Mouse (Mus musculus) urinary bladder, adult 2 months (tissue): ENCODE data around the gene Bmp7. TPM values are rescaled to one million over a fixed set of nuclear protein-coding genes. Genes with fewer than 3 reads are reported as not detected.

Source experiments
- DNase-seq: peaks from one replicate; pipeline ENCODE4 v3.0.0; 2022; ENCODE audit warnings: low spot score
- polyA plus RNA-seq: library from polyadenylated mRNA; depleted of rRNA; stranded (reverse); fragments of >200 nt; gene quantifications from 2 replicates; pipeline ENCODE4 v1.2.3, GENCODE M21; 2012; rRNA removed

The Bmp7 gene
- polyA plus RNA-seq = 33.2 and 35.4 TPM in 2 replicates

DNA sequence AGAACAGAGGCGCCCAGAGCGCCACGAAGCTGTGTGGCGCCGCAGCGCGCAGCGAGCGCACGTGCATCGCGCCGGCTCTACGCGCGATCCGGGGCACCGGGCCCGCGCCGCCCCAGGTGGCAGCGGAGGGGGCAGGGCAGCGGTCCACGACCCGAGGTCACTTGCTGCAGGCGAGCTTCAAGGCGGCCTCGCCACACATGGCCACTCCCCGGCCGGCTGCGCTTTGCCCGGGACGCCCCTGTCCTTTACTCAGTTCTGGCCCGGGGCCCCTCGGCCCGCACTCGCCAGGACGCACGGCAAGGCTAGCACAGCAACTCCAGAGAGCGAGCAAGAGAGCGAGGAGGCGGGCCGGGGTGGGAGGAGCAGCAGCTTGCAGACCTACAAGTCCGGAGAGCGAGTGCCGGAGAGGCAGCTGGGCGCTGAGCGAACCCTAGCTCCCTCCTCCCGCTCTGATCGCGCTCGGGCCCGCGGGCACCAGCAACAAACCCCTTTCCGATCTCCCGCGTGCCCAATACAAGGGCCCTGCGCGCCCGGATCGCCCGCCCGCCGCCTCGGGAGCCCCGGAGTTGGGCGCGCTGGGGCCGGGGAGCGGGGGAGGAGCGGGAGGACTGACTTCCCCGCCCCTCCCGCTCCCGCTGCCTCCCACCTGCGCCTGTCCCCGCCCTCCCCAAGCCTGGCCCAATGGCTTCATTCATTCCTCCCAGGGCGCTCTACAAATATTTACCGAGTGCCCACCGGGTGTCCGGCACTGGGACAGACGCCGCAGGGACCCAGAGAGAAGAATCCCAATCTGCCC, at the start of gene Bmp7:
TSS of gene Bmp7 (minus strand) at position 319 of the 796 bp plus-strand sequence.
- peak; percentile 68 for DNase-seq

DNA sequence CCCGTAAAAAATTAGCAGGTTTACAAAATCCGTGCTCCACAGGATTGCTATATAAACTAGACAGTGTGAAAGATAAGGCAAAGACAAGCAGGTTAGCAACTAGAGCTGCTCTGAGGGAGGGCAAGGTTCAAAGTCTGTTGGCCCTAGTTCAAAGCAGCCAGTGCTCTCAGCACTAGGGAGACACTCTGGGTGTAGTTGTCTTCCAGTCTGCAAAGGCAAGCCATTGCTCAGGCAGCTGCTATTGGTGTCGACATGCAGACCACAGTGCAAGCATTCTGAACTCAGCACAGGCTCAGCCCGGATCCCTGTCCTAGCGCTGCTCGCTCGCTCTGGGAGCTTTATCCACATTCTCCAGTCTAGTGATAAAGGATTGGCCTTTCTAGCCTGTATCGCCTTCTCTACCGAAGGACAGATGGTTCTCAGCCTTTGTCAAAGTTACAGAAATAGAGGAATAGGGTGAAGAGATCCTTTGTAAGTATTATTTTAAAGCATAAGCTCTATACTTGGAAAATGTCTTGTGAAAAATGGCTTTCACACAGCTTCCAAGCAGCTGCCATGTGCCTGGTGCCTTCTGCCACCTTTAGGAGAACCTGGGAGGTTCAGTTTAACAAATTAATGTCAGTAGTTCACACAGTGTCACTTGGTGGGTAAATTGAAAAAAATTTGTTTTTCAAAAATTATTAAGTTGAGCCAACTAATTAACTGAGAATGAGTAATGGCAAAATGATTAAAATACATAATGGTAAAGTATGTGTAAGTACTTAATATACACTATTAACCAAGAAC, 42.8 kb upstream of the Bmp7 start:
- no peak for DNase-seq

DNA sequence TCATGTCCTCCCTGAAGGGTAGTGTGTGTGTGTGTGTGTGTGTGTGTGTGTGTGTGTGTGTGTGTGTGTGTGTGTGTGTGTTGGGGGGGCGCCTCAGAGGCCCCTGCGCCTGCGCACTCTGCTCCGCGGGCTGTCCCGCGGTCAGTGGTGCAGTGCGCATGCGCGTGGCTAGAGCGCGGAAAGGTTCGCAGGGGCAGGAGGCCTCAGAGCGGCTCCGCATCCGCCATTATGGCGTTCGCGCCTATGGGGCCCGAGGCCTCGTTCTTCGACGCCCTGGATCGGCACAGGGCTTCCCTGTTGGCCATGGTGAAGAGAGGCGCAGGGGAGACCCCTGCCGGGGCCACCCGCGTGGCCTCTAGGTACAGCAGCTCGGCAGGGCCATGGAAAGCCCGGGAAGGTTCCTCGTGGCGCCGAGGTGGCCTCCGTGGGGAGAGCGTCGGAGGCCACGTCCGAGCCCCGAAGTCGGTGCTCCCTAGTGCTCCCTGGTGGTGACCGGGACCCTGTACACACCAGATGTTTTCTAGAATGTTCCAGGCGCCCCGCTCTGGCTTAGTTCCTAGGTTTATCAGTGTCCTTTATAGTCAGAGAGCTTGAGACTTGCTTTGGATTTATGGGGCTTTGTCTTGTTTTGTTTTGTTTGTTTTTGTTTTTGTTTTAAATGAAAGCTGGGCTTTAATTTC, 39.7 kb upstream of the Bmp7 start:
- no peak for DNase-seq

DNA sequence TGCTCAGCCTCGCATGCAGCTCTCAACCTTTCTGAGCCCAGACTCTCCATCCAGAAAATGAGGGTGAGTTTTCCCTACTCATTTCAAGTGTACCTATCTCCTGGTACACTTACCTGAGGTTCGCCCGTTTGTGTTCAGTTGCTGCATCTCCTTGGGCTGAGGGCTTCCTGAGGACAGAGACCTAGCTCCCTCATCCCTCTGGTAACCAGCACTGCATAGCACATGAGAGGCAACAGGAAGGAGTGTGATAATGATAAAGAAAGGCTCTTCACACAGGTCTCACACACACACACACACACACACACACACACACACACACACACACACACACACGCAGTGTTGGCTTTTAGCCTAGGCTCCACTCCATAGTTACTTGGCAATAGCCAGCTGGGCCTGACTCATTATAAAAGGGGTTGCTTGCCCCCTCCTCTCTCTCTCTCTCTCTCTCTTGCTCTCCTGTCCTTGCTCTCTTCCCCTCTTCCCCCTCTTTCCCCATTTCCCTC, 38.1 kb upstream of the Bmp7 start:
- no peak for DNase-seq

DNA sequence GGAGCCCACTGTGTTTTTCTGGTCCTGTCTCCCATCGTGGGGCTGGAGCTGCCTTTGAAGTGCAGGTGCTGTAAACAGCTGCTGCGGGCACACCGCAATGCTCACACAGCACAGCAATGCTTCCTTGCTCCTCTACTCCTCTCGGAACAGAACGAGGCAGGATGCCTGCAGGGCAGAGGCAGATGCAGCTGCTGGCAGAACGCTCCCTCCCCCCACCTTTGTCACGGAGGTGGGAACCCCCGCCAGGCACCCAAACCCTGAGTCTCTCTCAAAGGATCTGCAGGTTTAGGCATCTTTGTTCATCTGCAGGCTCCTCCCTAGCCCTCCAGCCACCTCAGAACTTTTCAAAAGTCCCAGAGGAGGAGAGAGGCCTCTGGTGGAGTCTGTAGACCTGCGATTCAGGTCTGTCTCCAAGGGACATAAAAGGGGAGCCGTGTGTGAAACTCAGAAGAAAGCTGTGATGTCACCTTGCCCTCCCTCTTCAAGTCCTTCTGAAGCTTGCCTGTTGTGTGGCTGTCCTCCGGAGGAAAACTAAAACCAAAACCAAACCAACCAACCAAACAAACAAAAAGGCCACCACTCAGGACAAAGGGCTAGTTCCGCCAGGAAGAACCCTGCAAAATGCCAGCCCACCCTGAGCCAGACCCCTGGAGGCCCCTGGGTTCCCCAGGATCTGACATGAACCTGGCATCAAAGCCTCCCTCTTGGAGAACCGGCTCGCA, 37.4 kb upstream of the Bmp7 start, which contains the start of gene Spo11:
TSS of gene Spo11 (plus strand) at position 292 of the 722 bp plus-strand sequence.
- DNase-seq = no peak

DNA sequence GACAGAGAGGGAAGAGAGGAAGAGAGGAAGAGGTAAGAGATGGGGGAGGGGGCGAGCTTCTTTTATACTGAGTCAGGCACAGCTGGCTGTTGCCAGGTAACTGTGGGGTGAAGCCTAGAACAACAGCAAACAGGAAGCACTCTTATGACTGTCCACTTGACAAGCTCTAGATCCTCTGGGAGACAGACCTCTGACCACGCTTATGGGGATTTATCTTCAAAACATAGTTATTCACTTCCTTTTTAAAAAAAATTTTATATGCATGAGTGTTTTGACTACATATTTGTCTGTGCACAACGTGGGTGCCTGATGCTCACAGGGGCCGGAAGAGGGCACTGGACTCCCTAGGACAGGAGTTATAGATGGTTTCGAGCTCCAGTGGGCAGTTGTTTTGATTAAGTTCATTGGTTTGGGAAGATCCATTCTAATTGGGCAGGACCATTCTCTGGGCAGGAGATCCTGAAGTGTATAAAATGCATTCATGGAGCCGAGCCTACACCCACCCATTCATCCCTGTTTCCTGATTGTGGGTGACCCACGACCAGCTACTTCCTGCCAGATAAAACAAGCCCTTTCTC, 36.6 kb upstream of the Bmp7 start:
- no peak for DNase-seq

DNA sequence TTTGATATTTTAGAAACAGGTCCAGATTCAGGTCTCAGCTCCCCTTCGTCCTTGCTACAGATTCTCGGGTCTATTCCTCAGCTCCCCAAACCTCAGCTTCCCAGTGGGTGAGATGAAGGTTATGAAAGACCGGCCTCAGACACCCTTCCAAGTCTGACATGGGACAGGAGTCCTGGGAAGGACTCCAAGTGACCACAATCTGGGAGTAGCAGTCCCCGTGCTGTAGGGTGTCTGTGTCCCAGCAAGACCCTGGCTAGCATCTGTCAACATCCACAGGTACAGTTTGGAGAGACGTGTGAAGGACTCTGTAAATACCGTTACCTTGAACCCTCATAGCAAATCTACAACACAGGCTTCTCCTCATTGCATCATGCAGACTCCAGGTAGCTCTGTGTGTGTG, 35.0 kb upstream of the Bmp7 start:
- DNase-seq = no peak

DNA sequence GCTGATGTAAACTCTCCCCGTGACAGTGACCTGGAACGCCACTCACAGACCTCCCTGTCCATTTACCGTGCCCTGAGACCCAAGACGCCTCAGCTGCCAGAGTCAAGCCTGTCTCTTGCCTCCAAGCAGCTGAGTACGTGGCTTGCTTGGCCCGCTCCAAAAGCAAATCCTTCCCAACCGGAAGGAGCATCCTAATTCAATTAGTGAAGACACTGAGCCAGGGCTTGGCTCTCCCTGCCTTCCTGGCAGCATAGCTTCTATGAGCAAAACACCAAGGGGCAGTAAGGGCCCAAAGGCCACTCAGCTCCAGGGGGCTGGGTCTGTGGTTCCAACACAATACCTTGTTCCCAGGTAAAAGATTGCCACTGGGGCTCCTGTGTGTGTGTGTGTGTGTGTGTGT, 34.6 kb upstream of the Bmp7 start:
- no peak for DNase-seq

DNA sequence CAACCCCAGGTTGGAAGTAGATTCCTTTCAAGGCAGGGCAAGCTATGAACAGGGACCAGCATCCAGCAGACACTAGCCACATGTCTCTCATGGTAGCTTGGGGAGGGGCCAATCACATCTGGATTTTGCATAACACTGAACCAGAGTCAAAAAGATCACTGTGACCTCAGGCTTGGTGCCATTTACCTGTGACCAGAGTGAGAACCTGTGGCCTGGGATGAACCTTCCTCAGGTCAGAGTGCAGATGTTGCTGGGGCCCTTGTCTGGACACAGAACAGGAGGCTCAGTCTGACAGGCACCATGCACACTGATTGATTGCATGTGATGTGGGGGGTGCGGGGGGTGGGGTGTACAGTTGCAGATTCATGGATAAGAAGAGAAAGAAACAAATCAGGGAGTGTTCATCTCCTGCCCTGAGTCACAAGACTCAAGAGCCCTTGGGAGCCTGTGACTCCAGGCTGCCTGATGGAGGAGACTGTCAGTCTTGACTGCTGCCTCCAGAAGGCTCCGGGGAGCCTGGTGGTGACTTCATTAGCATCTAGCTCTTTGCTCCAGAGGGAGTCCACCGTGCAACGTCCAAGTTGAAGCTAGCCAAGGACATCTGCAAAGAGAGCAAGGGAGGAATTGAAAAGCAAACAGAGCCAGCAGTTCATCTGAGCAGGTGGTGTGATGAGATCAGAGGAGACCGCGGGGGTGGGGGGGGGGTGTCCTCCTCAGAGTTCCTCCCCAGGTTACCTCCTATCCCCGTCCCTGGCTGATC, 33.9 kb upstream of the Bmp7 start:
- DNase-seq = no peak

DNA sequence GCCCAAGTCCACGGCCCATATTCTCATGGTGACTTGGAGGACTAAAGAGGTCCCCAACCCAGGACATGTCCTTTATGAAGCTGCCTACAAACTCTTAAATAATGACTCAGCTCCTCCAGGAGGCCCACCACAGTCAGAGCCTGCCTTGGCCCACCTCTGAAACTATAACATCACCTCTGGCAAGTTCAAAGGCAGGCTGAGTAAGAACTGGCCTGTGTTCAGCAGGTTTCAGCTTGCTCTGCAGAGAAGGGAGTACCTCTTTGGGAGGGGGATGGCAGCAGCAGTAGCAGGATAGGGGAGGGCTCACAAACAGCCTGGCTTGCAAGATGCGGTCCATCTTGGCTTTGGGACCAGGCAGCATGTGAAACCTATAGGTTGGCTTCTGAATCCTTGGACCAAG, 31.7 kb upstream of the Bmp7 start:
- no peak for DNase-seq

DNA sequence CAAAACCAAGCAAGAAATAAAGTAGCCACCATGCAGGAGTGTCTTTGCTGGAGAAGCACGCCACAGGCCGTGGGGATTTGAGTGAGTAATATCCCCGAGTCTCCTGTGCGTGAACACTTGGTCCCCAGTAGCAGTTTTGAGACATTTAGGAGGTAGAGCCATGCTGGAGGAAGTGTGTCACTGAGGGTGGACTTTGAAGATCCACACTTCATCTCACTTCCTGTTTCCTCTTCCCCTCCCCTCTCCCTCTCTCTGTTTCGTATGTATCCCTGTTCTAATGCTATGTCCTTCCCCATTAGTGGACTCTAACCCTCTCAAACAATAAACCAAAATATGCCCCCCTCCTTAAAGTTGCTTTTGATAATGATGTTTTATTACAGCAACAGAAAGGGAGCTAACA, 26.4 kb upstream of the Bmp7 start:
- no peak for DNase-seq

DNA sequence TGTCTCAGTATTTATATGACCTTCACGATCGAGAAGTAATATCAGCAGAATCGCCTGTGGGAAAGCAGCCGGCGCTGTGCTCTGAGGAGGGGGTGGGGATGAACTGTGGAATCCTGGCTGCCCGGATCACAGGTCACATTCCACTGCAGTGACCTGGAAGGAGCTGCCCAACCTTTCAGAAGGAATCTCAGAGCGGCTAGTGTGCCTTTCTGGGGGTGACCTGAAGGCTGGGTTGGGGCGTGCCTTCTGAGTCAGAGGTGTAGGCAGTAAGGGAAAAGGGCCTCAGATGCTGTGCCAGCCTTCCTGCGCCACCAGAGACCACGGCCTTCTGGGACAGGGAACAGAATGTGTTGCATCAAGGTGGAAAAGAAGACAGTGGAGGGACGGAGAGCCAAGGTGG, 25.1 kb upstream of the Bmp7 start:
- no peak for DNase-seq

DNA sequence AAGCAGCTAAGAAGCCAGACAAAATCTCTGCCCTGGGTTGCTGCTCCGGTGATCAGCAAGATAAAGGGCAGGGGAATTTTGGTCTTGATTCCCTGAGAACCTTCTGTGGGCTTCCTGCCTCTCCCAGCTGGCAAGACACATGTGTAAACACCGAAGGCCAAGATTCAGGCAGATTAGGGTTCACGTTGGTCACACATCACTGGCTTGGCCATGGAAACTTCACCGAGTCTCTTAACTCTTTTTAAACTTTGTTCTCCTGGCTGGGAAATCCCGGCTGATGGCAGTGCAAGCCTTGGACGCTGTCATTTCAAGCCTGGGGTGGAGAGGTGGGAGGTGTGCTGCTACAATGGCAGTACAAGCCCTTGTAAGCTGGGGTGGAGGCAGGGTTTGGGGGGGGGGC, 21.1 kb upstream of the Bmp7 start:
- no peak for DNase-seq

DNA sequence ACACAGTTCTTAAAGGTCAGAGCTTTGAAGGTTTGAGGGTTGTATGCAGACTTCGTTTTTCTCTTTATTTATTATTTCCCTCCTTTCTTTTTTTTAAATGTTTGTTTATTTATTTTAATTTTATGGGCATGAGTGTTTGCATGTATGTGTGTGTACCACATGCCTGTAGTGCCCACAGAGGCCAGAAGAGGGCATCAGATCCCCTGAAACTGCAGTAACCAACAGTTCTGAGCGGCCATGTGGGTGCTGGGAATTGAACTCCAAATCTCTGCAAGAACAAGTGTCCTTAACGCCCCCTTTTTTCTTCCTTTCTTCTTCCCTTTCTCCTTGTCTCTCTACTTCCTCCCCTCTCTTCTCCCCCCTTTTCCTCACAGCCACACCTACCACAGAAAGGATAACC, 20.2 kb upstream of the Bmp7 start:
- no peak for DNase-seq

DNA sequence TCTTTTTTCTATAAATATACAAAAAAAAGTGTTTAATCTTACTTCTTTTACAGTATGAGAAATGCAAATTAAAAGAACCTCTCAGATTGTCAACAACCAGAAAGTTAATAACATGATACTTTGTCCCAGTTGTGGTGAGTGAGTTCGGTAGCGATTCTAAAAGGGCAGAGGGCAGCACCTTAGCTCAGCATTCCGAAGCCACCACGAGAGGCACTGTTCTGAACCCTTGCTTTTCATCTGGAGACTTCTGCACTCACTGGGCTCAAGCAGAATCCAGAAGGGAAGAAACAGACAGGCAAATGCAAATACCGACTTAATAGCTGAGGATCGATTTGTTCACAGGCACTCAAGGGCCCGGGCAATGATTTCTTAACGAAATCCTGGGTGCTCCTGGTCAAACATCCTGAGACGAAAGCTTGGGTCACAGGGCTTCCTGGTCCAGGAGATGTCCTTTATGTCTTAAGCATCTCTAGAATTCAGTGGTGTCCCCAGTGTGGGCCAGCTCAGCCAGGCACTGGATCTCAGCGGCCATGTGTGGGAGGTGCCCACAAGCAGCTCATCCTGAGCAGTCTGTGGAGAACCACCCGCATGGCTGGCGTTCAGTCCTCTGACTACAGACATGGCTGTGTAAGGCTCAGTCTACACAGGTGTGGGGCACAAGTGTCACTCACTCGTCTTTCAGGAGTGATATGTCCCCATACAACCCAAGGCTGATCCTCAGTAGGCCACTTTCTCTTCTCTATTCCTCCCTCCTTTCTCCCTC, 19.1 kb upstream of the Bmp7 start:
- no peak for DNase-seq

DNA sequence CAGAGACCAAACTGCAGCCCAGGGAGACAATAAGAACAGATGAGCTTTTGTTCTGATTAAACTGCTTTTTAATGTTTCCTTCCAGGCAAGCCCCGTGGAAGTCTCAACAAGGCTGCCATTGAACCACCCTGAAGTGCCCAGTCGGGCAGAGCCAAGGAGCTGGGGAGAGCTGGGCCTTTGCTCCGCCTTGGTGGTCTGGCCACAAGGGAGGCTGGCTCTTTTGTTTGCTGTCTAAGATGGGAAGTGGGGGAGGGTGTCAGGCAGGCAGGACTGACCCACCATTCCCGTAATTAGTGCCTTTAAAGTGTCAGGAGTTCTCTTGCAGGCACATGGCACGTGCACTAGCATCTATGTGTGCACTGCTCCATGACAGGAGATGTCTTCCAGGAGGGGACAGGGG, 18.5 kb upstream of the Bmp7 start:
- no peak for DNase-seq

DNA sequence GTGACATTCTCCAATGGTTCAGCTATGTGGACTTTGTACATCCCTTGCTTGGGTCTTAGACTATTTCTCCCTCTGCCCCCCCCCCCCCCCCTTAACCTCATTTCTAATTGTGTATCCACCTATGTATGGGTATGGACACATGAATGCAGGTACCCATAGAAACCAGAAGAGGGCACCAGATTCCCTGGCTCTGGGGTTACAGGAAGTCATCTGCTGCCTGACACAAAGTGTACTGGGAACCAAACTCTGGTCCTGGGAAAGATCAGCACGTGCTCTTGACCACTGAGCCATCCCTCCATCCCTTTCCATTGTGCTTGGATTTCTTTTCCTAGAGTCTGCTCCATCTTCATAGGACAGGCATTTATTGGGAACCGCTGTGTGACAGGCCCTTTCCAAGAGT, 11.9 kb upstream of the Bmp7 start:
- no peak for DNase-seq

DNA sequence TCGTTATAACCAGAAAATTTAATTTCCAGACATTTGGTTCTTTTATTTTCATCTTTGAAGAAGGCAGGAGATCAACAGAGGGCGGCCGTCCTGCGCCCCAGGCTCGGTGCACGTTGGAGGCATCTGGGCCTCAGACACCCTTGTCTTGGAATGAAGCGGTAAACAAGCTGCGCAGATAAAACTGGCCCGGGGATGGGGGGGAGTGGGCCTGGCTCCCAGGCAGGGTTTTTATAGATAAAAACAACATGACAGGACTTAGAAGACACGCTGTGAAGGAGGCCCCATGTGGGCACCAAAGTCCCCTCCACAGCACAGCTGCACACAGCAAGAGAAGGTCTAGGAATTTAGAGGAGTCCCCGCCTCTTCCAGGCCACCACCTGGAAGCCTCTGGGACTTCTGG, 10.6 kb upstream of the Bmp7 start:
- no peak for DNase-seq

DNA sequence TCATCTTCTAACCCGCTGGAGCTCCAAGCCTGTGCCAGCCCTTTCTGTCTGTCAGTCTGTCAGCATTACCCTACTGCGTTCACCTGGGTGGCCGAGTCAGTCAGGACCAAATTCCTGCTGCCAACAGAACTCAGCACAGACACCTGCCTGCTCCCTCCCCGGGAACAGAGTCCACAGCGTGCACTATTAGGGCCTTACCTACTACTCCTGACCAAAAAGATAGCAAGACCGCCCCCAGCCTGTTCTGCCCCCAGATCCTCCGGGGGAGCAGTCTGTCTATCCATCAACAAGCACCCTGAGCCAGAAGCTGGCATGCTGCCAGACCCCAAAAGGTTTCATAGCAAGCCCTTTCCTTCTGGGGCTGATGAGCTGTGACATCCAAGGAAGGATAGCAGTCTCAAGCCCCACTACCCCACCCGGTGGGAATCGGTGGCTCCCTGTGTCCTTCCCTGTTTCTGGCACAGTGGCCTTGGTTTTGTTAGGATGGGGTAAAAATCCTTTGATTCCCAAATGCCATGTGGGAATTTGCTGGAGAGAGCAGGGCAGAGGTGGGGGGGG, 10.1 kb upstream of the Bmp7 start:
- DNase-seq = no peak

DNA sequence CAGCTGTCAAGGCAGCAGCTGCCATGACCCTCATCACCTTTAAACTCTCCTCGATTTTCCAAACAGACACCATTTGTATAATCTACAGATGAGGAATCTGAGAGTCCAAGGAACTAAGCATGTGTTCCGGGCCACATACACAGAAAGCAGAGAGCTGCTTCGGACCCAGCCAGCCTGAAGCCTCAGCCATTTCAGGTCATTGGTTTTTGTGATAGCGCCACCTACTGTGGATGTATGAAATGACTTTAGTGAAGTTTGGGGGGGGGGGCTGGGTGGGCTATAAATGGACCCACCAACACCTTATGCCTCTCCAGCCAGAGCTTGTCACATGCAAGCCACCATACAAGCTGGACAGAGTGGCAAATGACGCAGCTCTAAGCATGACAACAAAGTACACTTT, 8.9 kb upstream of the Bmp7 start:
- DNase-seq = no peak
